Mouse (Mus musculus) hindbrain, embryonic 10.5 days (tissue): ENCODE results near the gene Skint11. TPM values are rescaled to one million over a fixed set of nuclear protein-coding genes. Genes with fewer than 3 reads are reported as not detected.
"Not testable (repeated sequence)": the region's sequence is repeated elsewhere in the genome, so short reads cannot be mapped to it uniquely, and the experiment has no call there.

Experiments
- DNase-seq: peaks from one replicate; pipeline ENCODE4 v3.0.0-alpha.2; 2017; ENCODE audit warnings: low spot score
- H3K27ac ChIP-seq: fragments of 300-500 bp; sonication (generic); 2 replicates; pipeline ENCODE4 v1.5.1; 2016; ENCODE audit warnings: mild to moderate bottlenecking, moderate library complexity
- H3K27me3 ChIP-seq: fragments of 300-500 bp; sonication (generic); 2 replicates; pipeline ENCODE4 v1.6.1; 2016; ENCODE audit warnings: mild to moderate bottlenecking; ENCODE audit not compliant: poor library complexity, insufficient read depth, severe bottlenecking
- H3K36me3 ChIP-seq: fragments of 300-500 bp; sonication (generic); 2 replicates; pipeline ENCODE4 v1.6.1; 2016; ENCODE audit warnings: mild to moderate bottlenecking, moderate library complexity
- H3K4me1 ChIP-seq: fragments of 300-500 bp; sonication (generic); replicated peaks from 2 replicates; pipeline ENCODE4 v1.6.1; 2016; ENCODE audit warnings: mild to moderate bottlenecking
- H3K4me3 ChIP-seq: fragments of 300-500 bp; sonication (generic); 2 replicates; pipeline ENCODE4 v1.5.1; 2016; ENCODE audit warnings: mild to moderate bottlenecking, moderate library complexity
- H3K9me3 ChIP-seq: fragments of 300-500 bp; sonication (generic); 2 replicates; pipeline ENCODE4 v1.6.1; 2016; ENCODE audit warnings: mild to moderate bottlenecking, moderate library complexity
- WGBS: fragments of 180-500 bp; shearing (Covaris S2); methylation state at CpG from one replicate; pipeline ENCODE4 v1.1.7; 2016; 5-methylcytosine and 5-hydroxymethylcytosine counted together
- polyA plus RNA-seq: library from polyadenylated mRNA; unstranded; fragments of >200 nt; fragmentation: Nextera tagmentation; extraction: Ambion mirVana; gene quantifications from 2 replicates; pipeline ENCODE4 v1.2.1, GENCODE M21; 2016

The Skint11 gene
- not detected in 2 replicates for polyA plus RNA-seq

DNA sequence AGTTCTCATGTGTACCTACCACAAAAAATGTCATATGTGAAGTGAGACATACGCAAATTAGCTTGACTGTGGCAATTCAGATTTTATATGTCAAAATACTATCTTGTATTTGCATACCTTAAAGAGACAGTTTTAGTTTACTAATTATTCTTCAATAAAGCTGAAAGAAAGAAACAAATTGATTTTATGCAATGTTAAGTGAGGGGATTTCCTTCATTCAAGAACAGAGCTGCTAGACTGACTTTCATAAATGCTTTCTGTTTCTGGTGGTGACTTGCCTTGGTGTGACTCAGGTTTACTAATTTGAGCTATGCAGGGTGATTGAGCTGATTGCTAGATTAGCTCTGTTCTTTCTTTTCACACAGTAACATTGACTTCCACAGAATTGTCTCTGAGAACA is at the start of gene Skint11:
Gene Skint11, plus strand, starts transcription at position 301 of the 400 bp plus-strand sequence.
- no peaks in the 10 kb centered on the region for H3K36me3 ChIP-seq
- peaks cover 21% of the 10 kb centered on the region for H3K9me3 ChIP-seq
- H3K27ac ChIP-seq = no peak within 1 kb of the TSS
- no peak for DNase-seq
- WGBS = 74% methylated on average over 1 of the region's 1 CpGs
- no peak within 1 kb of the TSS for H3K4me3 ChIP-seq
- H3K4me1 ChIP-seq = no peaks in the 10 kb centered on the region
- no peaks in the 10 kb centered on the region for H3K27me3 ChIP-seq

DNA sequence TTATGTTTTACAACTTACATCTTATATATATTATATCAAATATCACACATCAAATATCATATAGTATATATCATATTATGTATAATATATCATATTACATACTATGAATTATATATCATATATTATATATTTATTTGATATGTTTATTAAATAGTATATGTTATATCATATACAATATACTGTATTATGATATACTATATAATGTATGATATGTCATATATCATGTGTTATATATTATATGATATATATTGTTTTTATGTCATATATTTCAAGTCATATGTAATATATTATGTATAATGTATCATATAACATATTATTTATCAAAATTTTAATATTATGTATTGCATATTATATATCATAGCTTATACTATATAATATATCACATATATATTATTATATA is 2.0 kb upstream of the Skint11 start:
- H3K4me3 ChIP-seq = no peak overlapping the region
- H3K27ac ChIP-seq = no peak overlapping the region

DNA sequence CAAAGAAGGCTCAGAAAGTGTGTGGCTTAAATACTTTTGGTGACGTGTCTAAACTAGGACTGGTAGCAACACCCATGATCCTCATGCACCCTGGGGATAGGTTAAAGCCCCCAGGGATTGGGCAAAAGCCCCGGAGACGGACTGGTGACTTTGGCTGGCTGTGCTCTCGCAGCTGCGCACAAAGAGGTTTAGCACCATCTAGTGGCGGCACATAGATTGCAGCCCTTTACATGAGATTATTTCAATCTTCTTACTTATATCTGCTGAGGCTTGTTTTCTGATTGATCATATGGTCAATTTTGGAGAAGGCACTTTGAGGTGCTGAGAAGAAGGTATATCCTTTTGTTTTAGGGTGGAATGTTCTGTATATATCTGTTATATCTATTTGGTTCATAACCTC is 9.7 kb downstream of the Skint11 start:
- H3K36me3 ChIP-seq, H3K4me1 ChIP-seq, H3K27ac ChIP-seq, H3K27me3 ChIP-seq, DNase-seq, H3K4me3 ChIP-seq: not testable (repeated sequence)
- 23% methylated on average over 6 of the region's 6 CpGs for WGBS
- H3K9me3 ChIP-seq = peaks cover 27% of the 10 kb centered on the region

More for the DNA sequence above, 2.0 kb upstream of the Skint11 start:
- no peak for DNase-seq
- Histone ChIP-seq H3K36me3 (no peaks in the 10 kb centered on the region), H3K27me3 (no peaks in the 10 kb centered on the region), H3K4me1 (no peaks in the 10 kb centered on the region), H3K9me3 (peaks cover 17% of the 10 kb centered on the region)

DNA sequence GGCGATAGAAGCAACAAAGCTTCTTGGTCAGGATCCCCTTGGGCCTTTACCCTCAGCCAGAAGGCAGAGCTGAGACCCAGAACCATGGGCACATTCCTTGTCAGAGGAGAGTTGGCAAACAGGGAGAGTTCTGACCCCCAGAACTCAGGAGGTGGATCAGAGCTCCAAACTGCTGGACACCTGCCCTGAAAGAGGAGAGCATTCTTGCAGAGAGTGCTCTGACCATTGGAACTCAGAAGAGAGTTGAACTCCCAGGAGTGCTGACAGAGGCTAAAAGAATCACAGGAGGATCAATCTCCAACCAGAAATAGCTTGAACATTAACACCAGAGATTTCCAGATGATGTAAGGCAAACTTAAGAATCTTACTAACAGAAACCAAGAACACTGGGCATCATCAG is 93.7 kb downstream of the Skint11 start:
- not testable (repeated sequence) for DNase-seq, H3K36me3 ChIP-seq, H3K27me3 ChIP-seq, H3K27ac ChIP-seq, H3K4me3 ChIP-seq, H3K4me1 ChIP-seq
- H3K9me3 ChIP-seq = peaks cover 11% of the 10 kb centered on the region
- WGBS = 54% methylated on average over 1 of the region's 1 CpGs

Other genes starting within 250 kb of the Skint11 start
- gene Skint5, start 163.9 kb upstream of the Skint11 start, polyA plus RNA-seq = not detected in 2 replicates
- 1.2 and 1.5 TPM in 2 replicates for gene Trabd2b, start 243.3 kb downstream of the Skint11 start, polyA plus RNA-seq